Mouse (Mus musculus) B cell, adult 2 months (primary cell): ENCODE measurements around the gene Glra1.
"Not testable (repeated sequence)": the region's sequence is repeated elsewhere in the genome, so short reads cannot be mapped to it uniquely, and the experiment has no call there.

ENCODE experiments used
- DNase-seq, 2 experiments: peaks; one replicate each; pipeline ENCODE4 v3.0.0; 2022

Glra1 gene

DNA sequence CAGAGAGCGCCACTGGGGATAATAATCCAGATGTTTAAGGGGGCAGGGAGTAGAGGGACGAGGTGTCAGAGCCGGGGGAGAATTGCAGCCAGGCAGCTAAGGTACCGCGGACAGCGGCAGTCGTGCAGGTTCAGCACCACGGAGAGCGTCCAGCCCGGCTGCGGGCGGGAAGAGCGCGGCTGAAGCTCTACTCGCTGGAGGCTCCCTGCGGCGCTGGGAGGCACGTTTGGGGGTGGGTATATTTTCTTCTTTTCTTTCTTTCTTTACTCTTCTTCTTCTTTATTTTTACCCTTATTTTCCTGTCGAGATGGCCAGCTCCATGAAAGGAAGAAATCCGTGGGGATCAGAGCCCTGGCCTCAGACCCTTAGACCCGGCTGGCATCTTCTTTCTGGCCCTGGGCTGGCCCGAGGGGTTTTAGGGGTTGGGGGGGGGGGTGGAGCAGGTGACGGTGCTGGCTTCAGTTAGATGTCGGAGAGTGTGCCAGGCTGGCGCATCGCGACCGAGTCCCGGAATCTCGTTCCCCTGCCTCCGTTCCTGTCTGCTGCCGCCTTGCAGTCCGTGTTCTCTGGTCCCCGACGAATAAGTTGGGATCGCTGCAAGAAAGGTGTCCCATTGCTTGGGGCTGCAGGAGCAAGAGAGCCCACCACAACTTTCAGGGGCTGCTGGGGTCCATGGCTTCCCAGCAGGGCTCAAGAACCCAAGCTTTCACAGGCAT lies at the start of gene Glra1:
Gene Glra1, minus strand, starts transcription at position 391 of the 716 bp plus-strand sequence.
- peak; percentile 22 to 31 for DNase-seq

GRCm38 (mm10) chr11:55636961-55637360 lies 29.0 kb upstream of the Glra1 start:
- no peak for DNase-seq

DNA sequence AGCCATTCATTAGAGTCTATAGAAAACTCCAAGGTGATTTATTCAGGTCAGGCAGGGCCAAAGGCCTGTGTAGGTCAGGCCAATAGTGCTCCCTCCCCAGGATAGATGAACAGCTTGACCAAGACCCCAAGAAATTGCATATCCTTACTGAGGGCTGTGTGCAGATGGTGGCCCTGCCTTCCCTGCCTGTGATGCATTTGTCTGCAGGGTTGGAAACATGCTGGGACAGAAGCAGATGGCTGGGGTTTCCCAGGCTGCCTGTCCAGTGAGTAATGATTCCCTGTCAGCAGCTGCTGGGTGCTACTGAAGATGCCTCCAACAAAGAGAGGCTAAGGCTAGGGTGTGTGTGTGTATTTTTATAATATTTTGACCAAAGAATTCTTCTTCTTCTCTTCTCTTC lies 25.9 kb upstream of the Glra1 start:
- no peak for DNase-seq

GRCm38 (mm10) chr11:55614631-55615030 lies 6.6 kb upstream of the Glra1 start:
- not testable (repeated sequence) for DNase-seq

DNA sequence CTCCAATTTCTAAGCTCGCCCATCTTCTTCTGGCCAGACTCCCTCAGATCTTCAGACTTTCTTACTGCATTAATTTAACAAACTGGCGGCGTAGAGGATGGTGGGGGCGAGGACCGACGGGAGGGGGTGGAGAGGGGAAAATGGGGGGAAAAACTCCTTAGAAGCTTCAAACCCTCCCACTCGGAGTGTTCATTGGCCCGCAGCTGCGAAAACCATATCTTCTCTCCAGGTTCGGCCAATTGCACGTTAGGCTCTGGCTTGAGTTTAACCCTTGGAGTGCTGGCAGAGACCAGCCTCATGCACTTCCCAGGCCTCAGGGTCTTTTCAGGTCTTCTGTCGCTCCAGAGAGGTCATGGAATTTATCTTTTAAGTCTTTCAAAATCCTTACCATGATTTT lies 524 bp upstream of the Glra1 start:
- DNase-seq = no peak

GRCm38 (mm10) chr11:55607066-55607807 lies 761 bp downstream of the Glra1 start:
- DNase-seq = no peak

GRCm38 (mm10) chr11:55601447-55602065 lies 6.4 kb downstream of the Glra1 start:
- no peak for DNase-seq

DNA sequence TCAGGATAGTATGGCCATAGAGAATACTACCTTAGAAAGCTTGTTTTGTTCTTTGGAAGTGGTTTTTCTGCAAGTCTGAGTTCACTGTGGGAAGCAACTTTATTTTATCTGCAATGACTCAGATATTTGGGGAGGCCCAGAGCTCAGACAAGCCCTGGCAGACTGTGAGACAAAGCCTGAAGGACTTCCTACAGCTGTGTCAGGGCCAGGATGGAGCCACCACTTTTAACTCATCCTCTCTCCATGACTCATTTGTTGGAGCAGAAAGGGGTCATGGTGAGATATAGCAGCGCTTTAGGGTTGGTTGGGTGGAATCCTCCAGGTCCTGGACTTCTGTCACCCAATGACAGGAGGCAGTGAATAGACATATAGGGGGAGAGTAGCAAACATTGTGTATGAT lies 12.3 kb downstream of the Glra1 start:
- no peak for DNase-seq

DNA sequence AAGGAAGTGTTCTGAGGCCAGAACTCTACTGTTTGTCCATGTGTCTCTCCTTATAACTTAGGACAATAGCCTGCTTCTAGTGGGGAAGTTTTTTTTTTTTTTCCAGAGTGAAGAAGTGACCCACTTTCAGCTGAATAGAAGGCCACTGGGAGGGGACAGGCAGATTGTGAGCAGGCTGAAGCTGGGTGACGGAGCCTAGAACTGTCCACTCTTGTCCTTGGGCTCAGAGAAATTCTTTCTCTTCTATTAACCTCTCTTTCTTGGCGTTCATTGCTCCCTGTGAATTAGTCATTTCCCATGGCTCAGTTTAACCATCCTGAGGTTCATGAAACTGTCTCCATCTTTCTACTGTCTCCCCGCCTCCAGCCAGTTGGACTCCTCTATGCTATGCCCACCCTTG lies 13.6 kb downstream of the Glra1 start:
- DNase-seq = no peak

DNA sequence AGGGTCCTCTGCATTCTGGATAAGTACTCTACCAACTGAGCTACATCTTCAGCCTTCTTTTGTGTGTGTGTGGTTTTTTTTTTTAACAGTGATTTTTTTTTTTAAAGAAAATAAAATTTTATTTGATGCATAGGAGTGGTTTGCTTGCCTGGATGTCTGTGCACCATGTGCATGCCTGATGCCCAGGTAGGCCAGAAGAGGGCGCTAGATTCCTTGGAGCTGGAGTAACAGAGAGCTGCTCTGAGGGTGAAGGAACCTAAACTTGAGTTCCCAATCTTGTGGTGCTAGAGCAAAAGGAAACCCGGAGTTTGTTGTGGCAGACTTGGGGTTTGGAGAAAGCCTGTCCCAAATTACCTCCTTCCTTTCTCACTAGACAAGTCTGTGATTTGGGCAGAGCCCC lies 16.8 kb downstream of the Glra1 start:
- no peak for DNase-seq

- DNase-seq = no peak
Measured at GRCm38 (mm10) chr11:55589376-55590167, 18.4 kb downstream of the Glra1 start.

- DNase-seq = no peak
Measured at GRCm38 (mm10) chr11:55574397-55574796, 33.6 kb downstream of the Glra1 start.

DNA sequence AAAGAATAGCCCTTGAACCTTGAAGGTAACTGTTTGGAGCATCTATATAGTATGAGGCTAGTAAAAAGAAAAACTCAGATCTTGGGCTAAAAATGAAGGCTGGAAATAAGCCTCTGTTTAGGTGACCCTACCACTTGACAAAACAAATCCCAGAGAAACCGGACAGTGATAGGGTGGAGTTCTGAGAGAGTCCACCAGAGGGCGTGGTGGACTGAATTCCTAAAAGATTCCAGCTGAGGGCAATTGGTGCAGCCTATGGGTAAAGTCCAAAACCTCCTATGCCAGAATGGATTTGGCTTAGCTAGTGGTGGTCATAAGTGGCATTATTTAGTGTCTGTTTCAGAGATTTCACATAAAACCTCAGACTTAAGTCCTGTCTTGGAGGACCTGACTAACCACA lies 36.9 kb downstream of the Glra1 start:
- DNase-seq = peak in 1 of 2 experiments; percentile 3

GRCm38 (mm10) chr11:55566309-55567099 lies 41.5 kb downstream of the Glra1 start:
- no peak for DNase-seq

DNA sequence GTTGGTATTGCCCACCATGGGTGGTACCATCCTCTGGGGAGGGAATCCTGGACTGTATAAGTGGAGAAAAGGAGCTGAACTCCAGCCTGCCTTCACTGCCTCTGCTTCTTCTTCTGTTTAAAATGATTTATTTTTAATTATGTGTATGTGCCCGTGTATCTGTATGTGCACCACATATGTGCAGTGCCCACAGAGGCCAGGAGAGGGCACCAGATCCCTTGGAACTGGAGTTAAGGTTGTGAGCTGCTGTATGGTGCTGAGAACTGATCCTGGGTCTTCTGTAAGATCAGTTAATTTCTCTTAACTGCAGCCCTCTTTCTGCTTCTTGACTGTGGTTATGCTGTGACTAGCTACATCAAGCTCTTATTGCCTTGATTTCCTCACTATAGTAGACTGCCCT lies 62.3 kb downstream of the Glra1 start:
- no peak for DNase-seq

- no peak for DNase-seq
Measured at GRCm38 (mm10) chr11:55542671-55543070, 65.3 kb downstream of the Glra1 start.

GRCm38 (mm10) chr11:55542128-55542527 lies 65.9 kb downstream of the Glra1 start:
- no peak for DNase-seq

DNA sequence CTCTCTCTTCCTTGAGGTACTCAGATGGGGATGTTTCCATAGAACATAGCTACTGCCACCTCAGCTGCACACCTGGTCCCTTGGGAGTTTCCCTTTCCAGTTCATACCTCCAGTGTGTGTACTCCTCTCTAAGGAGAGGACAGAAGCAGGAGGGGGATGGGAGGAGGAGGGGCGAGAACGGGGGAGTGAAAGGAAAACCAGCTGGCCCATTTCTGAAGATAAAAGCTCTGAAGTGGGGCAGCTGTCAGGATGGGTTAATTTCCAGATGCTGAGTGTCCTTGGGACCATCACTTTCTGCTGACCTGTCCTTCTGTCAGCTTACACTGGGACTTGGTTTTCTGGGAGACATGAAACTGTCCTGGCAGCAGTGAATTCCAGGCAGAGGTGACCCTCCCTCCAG lies 73.2 kb downstream of the Glra1 start:
- DNase-seq = no peak

- no peak for DNase-seq
Measured at GRCm38 (mm10) chr11:55533378-55533777, 74.6 kb downstream of the Glra1 start.

GRCm38 (mm10) chr11:55530741-55531140 lies 77.3 kb downstream of the Glra1 start:
- no peak for DNase-seq

- peak; percentile 39 to 47 for DNase-seq
Measured at GRCm38 (mm10) chr11:55518806-55519674, 89.0 kb downstream of the Glra1 start.
